Mouse (Mus musculus) left cerebral cortex, adult 9 months (tissue): ENCODE measurements around the gene Gm20481.
"Not testable (repeated sequence)": the region's sequence is repeated elsewhere in the genome, so short reads cannot be mapped to it uniquely, and the experiment has no call there.

ENCODE experiments used
- DNase-seq, 2 experiments: peaks; one replicate each; pipeline ENCODE4 v3.0.0; 2022; ENCODE audit warnings: low spot score in 2 of 2

Gm20481 gene

DNA sequence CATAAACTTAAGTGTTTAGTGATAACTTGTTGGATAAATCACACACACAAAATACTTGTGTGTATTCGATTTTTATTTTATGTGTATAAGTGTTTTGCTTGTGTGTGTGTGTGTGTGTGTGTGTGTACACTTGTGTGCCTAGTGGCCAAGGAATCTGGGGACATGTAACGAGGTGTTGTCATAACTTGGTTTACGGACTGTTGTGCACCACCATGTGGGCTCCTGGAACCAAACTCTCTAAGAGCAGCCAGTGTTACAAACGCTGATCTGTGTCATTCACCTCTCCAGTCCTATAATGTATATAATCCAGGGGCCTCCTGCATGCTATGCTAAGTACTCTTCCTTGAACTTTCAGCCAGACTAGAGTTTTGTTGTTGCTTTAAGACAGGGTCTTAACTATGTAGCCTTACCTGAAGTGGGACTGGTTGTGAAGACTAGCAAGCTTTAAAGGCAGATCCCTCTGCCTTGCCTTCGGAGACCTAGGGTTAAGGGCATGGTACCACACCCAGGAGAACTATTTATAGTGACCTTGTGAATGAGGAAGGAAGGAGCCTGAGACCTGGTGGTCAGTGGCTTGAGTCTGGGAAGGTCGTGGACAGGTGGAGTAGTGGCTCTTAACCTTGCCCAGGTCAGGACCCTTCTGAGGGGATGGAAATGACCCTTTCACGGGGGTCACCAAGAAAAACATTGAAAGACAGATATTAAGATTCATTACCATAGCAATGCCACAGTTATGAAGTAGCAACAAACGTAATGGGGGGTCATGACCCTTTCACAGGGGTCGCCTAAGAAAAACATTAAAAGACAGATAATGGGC, 33.5 kb downstream of the Gm20481 start:
- DNase-seq = no peak

DNA sequence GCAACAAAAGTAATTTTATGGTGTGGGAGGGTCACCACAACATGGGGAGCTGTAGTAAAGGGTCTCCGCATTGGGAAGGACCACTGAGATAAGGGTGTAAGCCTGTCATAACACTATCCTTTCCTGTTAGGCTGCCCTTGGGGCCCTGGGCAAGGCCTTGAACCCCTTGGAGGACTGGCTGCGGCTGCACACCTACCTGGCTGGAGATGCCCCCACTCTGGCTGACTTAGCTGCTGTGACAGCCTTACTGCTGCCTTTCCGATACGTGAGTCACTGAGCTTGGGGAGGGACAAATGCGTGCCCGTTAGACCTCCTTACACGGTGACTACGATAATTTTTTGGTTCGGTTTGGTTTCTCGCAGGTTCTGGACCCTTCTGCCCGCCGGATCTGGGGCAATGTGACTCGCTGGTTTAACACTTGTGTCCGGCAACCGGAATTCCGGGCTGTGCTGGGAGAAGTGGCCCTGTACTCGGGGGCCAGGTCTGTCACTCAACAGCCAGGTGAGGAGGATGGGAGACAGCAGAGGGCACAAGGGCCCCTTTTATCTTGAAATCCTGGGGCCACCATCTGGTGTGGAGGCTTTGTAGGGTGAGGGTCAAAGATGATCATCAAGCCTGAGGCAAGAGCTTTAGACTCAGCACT, 34.5 kb downstream of the Gm20481 start:
- DNase-seq = no peak

DNA sequence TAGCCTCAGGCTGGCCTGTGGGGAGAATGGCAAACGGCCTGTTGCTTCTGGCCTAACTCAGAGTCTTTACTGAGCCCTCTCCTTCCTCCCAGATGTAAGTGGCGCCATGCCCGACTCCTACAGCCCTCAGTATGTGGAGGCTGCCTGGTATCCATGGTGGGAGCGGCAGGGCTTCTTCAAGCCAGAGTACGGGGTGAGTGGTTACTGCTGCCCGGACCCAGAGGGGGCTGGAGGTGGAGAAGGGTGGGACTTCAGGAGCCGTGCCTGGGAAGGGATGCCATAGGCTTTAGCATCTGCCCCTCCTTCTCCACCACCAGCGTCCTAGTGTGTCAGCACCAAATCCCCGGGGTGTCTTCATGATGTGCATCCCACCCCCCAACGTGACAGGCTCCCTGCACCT, 35.4 kb downstream of the Gm20481 start:
- no peak for DNase-seq

DNA sequence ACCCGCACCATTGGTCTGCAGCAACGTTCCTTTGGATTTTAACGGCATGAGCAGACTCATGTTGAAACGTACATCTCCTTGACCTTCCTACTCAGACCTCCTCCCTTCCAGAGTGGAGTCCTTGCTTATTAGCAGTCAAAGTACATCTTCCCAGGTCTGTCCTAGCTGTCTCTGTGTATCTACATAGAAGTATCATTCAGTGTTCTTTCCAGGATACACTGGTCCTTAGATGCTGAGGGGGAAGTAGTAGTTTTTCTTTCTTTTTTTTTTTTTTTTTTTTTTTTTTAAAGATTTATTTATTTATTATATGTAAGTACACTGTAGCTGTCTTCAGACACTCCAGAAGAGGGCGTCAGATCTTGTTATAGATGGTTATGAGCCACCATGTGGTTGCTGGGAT, 36.2 kb downstream of the Gm20481 start:
- DNase-seq = not testable (repeated sequence)

GRCm38 (mm10) chr17:35007387-35007991, 37.8 kb downstream of the Gm20481 start:
- no peak for DNase-seq

- DNase-seq = no peak
Observed at GRCm38 (mm10) chr17:35009586-35009985, 39.9 kb downstream of the Gm20481 start.

DNA sequence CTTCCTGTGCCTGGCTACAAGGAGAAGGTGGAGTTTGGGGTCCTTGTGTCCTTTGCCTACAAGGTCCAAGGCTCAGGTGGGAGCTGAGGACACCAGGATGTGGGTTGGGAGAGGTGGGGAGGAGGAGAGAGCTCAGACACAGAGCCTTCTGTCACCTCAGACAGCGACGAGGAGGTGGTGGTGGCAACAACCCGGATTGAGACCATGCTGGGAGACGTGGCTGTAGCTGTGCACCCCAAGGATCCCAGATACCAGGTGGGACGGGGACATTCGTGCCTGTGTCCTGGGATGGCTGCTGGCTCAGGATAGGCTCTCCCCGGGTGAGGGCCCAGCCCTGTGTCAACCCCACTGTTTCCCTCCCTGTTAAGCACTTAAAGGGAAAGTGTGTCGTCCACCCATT, 41.7 kb downstream of the Gm20481 start:
- no peak for DNase-seq

- no peak for DNase-seq
Observed at GRCm38 (mm10) chr17:35012430-35012829, 42.7 kb downstream of the Gm20481 start.

- no peak for DNase-seq
Observed at GRCm38 (mm10) chr17:35013221-35013620, 43.5 kb downstream of the Gm20481 start.

DNA sequence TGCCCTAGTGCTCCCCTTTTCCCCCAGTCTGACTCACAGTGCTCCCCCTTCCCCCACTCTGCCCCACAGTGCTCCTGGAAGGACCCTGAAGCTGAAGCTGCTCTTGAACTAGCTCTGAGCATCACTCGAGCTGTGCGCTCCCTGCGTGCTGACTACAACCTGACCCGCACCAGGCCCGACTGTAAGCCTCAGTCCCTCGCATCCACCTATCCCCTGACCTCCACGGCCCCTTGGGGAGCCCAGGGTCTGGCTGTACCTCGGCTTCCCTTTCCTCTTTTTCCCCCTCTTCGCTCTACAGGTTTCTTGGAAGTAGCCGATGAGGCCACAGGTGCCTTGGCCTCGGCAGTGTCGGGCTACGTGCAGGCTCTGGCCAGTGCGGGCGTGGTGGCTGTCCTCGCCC, 45.6 kb downstream of the Gm20481 start:
- no peak for DNase-seq

- DNase-seq = no peak
Observed at GRCm38 (mm10) chr17:35016376-35016775, 46.7 kb downstream of the Gm20481 start, which contains the start of gene Vwa7. Gene Vwa7, plus strand, starts transcription at chr17:35016579.

DNA sequence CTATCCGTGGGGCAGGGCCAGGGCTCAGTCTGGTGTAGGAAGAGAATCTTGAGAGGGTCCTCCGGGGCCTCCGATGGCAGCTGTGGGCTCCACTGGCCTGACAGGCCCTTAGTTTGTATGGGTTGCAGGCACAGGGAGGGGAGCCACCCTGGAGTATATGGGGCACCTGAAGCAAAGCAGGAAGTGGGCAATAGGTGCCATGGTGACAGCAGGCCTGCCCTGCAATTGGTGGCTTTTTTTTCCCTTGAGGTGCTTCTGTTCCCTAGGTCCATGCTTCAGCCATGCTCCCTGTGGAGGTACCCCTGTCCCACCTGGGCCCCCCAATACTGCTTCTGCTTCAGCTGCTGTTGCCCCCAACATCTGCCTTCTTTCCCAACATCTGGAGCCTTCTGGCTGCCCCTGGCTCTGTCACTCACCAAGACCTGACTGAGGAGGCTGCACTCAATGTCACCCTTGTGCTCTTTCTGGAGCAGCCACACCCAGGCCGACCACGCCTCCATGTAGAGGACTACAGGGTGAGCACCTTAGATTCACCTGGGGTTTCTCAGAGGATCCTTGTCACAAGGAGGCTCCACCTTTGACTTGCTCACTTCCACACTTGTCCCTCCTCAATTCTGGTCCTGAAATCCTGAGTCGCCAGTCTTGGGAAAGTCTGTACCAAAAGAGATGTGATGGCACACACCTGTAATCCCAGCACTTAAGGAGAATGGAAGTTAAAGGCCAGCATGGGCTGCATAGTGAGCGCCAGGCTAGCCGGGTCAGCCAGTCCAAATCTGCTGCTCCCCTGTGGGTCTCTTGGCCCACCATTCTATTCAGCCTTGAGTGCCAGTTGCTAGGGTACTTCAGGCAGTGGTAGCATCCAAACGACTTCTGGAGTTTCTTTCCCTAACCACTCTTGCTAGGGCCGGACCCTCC, 47.3 kb downstream of the Gm20481 start:
- DNase-seq = no peak

DNA sequence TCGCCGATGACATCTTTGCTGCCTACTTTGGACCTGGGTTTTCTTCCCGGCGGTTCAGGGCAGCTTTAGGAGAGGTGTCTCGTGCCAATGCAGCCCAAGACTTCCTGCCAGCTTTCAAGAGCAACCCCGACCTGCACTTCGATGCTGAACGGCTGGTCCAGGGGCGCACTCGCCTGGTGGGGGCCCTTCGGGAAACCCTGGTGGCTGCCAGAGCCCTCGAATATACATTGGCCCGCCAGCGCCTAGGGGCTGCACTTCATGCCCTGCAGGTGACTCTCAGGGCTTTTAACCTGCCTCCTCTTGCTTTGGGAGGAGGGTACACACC, 48.0 kb downstream of the Gm20481 start:
- no peak for DNase-seq

GRCm38 (mm10) chr17:35018171-35018570, 48.5 kb downstream of the Gm20481 start:
- no peak for DNase-seq

DNA sequence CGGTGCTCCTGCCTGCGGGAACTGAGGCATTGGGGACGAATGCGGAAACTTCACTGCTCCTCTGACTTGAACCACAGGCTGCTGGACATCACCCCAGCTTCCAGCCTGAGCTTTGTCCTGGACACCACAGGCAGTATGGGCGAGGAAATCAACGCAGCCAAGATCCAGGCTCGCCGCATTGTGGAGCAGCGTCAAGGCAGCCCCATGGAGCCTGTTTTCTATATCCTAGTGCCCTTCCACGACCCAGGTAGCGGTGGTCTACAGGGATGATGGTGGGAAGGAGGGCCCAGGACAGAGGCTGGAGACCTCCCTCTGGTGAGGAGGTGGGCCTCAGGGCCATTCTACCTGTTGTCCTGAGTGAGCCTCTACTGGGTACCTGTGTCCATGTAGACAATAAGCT, 50.2 kb downstream of the Gm20481 start:
- DNase-seq = no peak

DNA sequence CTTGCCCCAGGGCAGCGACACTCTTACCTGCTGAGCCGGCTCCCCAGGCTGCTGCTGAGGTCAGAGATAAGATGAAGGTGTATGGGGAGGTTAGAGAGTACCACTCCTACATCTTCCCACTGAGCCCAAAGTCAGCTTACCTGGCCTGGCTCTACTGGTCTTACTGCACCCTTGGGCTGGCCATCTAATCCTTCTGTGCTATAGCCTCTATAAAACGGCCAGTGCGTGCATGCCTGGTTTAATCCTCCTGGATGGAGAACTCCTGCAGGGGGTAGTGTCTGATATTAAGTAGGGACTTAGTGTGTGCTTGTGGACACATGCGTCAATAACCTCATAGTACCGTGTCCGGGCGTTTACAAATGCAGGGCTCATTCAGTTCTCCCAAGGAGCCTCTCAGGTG, 50.8 kb downstream of the Gm20481 start:
- DNase-seq = no peak

- DNase-seq = peak; percentile 55 to 90
Observed at GRCm38 (mm10) chr17:35021163-35021808, 51.6 kb downstream of the Gm20481 start.
